Mouse (Mus musculus): ENCODE measurements around the gene Xpo4.

- TF ChIP-seq CTCF (IDR thresholded peaks at IDR 0.05; ENCODE audit: insufficient read depth, low read length) = no peak
- TF ChIP-seq POLR2A (IDR thresholded peaks at IDR 0.05; ENCODE audit: borderline replicate concordance, extremely low read depth, low read depth, low read length) = no peak
Observed at GRCm38 (mm10) chr14:57691316-57691715, 26.1 kb upstream of the Xpo4 start.
